Mouse (Mus musculus): ENCODE measurements around the gene Olfr1500. TPM values are rescaled to one million over a fixed set of nuclear protein-coding genes. Genes with fewer than 3 reads are reported as not detected.

The Olfr1500 gene
- polyA plus RNA-seq, 1 experiment from 2014 or later = not detected

Other genes starting within 250 kb of the Olfr1500 start
- gene Olfr1484, start 247.0 kb downstream of the Olfr1500 start, polyA plus RNA-seq (2016; fragmentation: Nextera tagmentation; extraction: Ambion mirVana) = not detected in 2 replicates
- gene Olfr1487, start 213.1 kb downstream of the Olfr1500 start, polyA plus RNA-seq (2016; fragmentation: Nextera tagmentation; extraction: Ambion mirVana) = not detected in 2 replicates
- gene Olfr1489, start 198.9 kb downstream of the Olfr1500 start, polyA plus RNA-seq (2016; fragmentation: Nextera tagmentation; extraction: Ambion mirVana) = not detected in 2 replicates
- gene Olfr1490, start 179.4 kb downstream of the Olfr1500 start, polyA plus RNA-seq (2016; fragmentation: Nextera tagmentation; extraction: Ambion mirVana) = not detected in 2 replicates
- not detected in 2 replicates for gene Olfr1491, start 133.2 kb downstream of the Olfr1500 start, polyA plus RNA-seq (2016; fragmentation: Nextera tagmentation; extraction: Ambion mirVana)
- gene Olfr1493-ps1, start 107.2 kb downstream of the Olfr1500 start, polyA plus RNA-seq (2016; fragmentation: Nextera tagmentation; extraction: Ambion mirVana) = not detected in 2 replicates
- not detected in 2 replicates for gene Olfr1494, start 90.8 kb downstream of the Olfr1500 start, polyA plus RNA-seq (2016; fragmentation: Nextera tagmentation; extraction: Ambion mirVana)
- not detected in 2 replicates for gene Olfr1495, start 65.9 kb downstream of the Olfr1500 start, polyA plus RNA-seq (2016; fragmentation: Nextera tagmentation; extraction: Ambion mirVana)
- gene Olfr1496, start 52.6 kb downstream of the Olfr1500 start, polyA plus RNA-seq (2016; fragmentation: Nextera tagmentation; extraction: Ambion mirVana) = not detected in 2 replicates
- gene Olfr1497, start 32.3 kb downstream of the Olfr1500 start, polyA plus RNA-seq (2016; fragmentation: Nextera tagmentation; extraction: Ambion mirVana) = not detected in 2 replicates
- gene Olfr1499, start 11.0 kb downstream of the Olfr1500 start, polyA plus RNA-seq (2016; fragmentation: Nextera tagmentation; extraction: Ambion mirVana) = not detected in 2 replicates
- gene Olfr1501, start 20.2 kb upstream of the Olfr1500 start, polyA plus RNA-seq (2016; fragmentation: Nextera tagmentation; extraction: Ambion mirVana) = not detected in 2 replicates
- gene Olfr1502, start 31.3 kb upstream of the Olfr1500 start, polyA plus RNA-seq (2016; fragmentation: Nextera tagmentation; extraction: Ambion mirVana) = not detected in 2 replicates
- not detected in 2 replicates for gene Olfr1504, start 67.4 kb upstream of the Olfr1500 start, polyA plus RNA-seq (2016; fragmentation: Nextera tagmentation; extraction: Ambion mirVana)
- gene Olfr1505, start 83.0 kb upstream of the Olfr1500 start, polyA plus RNA-seq (2016; fragmentation: Nextera tagmentation; extraction: Ambion mirVana) = not detected in 2 replicates